Mouse (Mus musculus): ENCODE measurements around the gene Pdzd8.

DNA sequence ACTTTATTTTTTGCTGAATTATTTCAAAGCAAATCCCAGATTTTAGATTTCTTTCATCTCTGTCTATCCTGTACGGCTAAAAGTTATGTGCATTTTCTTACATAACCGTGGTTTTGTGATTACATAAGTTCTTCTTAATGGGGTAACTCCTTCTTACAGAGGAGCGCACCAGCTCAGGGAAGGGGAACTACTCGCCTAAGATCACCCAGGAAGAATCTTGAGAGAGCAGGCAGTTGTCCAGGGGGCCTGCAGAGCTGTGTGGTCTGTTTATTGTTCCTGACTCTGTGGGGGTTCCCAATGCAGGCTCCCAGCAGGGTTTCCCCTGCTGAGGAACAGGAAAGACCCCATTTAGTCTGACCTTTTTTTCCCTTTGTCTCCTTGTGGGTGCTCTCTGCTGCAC, 27.3 kb upstream of the Pdzd8 start:
- no peak for TF ChIP-seq CTCF (IDR thresholded peaks at IDR 0.05; ENCODE audit: low read depth, low read length)
- no peak for TF ChIP-seq POLR2A (IDR thresholded peaks at IDR 0.05; ENCODE audit: extremely low read depth, insufficient read depth, low read length)

Measured in liver, adult 2 months (tissue).